Mouse (Mus musculus) neural tube, embryonic 13.5 days (tissue): ENCODE data around the gene Atp1a2. TPM values are rescaled to one million over a fixed set of nuclear protein-coding genes. Genes with fewer than 3 reads are reported as not detected.
"Not testable (repeated sequence)": the region's sequence is repeated elsewhere in the genome, so short reads cannot be mapped to it uniquely, and the experiment has no call there.

Experiments
- ATAC-seq: fragments of 200-750 bp; cut with Nextera tagmentation; 2 replicates; pipeline ENCODE4 v1.8.0; 2017; ENCODE audit warnings: low read depth, mild to moderate bottlenecking, moderate TSS enrichment, moderate library complexity
- H3K27ac ChIP-seq: fragments of 300-500 bp; sonication (generic); replicated peaks from 2 replicates; pipeline ENCODE4 v1.5.1; 2015; ENCODE audit warnings: moderate library complexity, mild to moderate bottlenecking, inconsistent platforms
- H3K27me3 ChIP-seq: fragments of 300-500 bp; sonication (generic); 2 replicates; pipeline ENCODE4 v1.6.1; 2015; ENCODE audit warnings: mild to moderate bottlenecking, inconsistent platforms
- H3K36me3 ChIP-seq: fragments of 300-500 bp; sonication (generic); 2 replicates; pipeline ENCODE4 v1.6.1; 2015; ENCODE audit warnings: mild to moderate bottlenecking, inconsistent platforms
- H3K4me1 ChIP-seq: fragments of 300-500 bp; sonication (generic); replicated peaks from 2 replicates; pipeline ENCODE4 v1.6.1; 2015; ENCODE audit warnings: inconsistent platforms
- H3K4me2 ChIP-seq: fragments of 300-500 bp; sonication (generic); 2 replicates; pipeline ENCODE4 v1.6.1; 2015; ENCODE audit warnings: inconsistent platforms, mild to moderate bottlenecking, moderate library complexity
- H3K4me3 ChIP-seq: fragments of 300-500 bp; sonication (generic); 2 replicates; pipeline ENCODE4 v1.5.1; 2015; ENCODE audit warnings: mild to moderate bottlenecking, inconsistent platforms
- H3K9ac ChIP-seq: fragments of 300-500 bp; sonication (generic); 2 replicates; pipeline ENCODE4 v1.6.1; 2015; ENCODE audit warnings: moderate library complexity, mild to moderate bottlenecking, inconsistent platforms
- H3K9me3 ChIP-seq: fragments of 300-500 bp; sonication (generic); 2 replicates; pipeline ENCODE4 v1.6.1; 2016; ENCODE audit warnings: inconsistent platforms
- WGBS: fragments of 180-500 bp; shearing (Covaris S2); methylation state at CpG from one replicate; pipeline ENCODE4 v1.1.7; 2015; 5-methylcytosine and 5-hydroxymethylcytosine counted together
- polyA plus RNA-seq: library from polyadenylated mRNA; unstranded; fragments of >200 nt; fragmentation: Nextera tagmentation; extraction: Ambion mirVana; gene quantifications from 2 replicates; pipeline ENCODE4 v1.2.1, GENCODE M21; 2015

Atp1a2 gene
- polyA plus RNA-seq, 1 experiment from 2014 or later, result 40.0 TPM

- H3K4me2 ChIP-seq, result no peak overlapping the region
- H3K9me3 ChIP-seq, result no peaks in the 10 kb centered on the region
- WGBS, result 73% methylated on average over 4 of the region's 4 CpGs
- no peak overlapping the region for H3K27ac ChIP-seq
- H3K36me3 ChIP-seq, result no peaks in the 10 kb centered on the region
- H3K4me1 ChIP-seq, result peaks cover 8% of the 10 kb centered on the region
- ATAC-seq, result 0 out of 2 replicates have a peak, but pooled peaks have one; percentile 28
- no peak overlapping the region for H3K9ac ChIP-seq
- peaks cover 16% of the 10 kb centered on the region for H3K27me3 ChIP-seq
- no peak overlapping the region for H3K4me3 ChIP-seq
These were observed 50.6 kb downstream of the Atp1a2 start for GRCm38 (mm10) chr1:172247216-172247615.

- H3K9me3 ChIP-seq, H3K36me3 ChIP-seq, H3K4me3 ChIP-seq, H3K9ac ChIP-seq, H3K27ac ChIP-seq, ATAC-seq: not testable (repeated sequence)
- 43% methylated on average over 23 of the region's 23 CpGs for WGBS
- peaks cover 18% of the 10 kb centered on the region for H3K4me1 ChIP-seq
- H3K4me2 ChIP-seq, result peak overlapping the region; percentile 15; the same call in 1 of the 2 replicates
- H3K27me3 ChIP-seq, result peaks cover 16% of the 10 kb centered on the region
These were observed 53.2 kb downstream of the Atp1a2 start for GRCm38 (mm10) chr1:172244645-172245044.

- no peak for ATAC-seq
- WGBS, result 32% methylated on average over 16 of the region's 16 CpGs
- no peak overlapping the region for H3K4me3 ChIP-seq
- H3K9me3 ChIP-seq, result no peaks in the 10 kb centered on the region
- H3K4me1 ChIP-seq, result peaks cover 18% of the 10 kb centered on the region
- no peak overlapping the region for H3K27ac ChIP-seq
- peaks cover 16% of the 10 kb centered on the region for H3K27me3 ChIP-seq
- H3K36me3 ChIP-seq, result no peaks in the 10 kb centered on the region
- peak overlapping the region; percentile 15; the same call in 1 of the 2 replicates for H3K4me2 ChIP-seq
- no peak overlapping the region for H3K9ac ChIP-seq
These were observed 54.2 kb downstream of the Atp1a2 start for GRCm38 (mm10) chr1:172243547-172244205.

- Histone ChIP-seq H3K36me3 (no peaks in the 10 kb centered on the region), H3K27me3 (peaks cover 16% of the 10 kb centered on the region), H3K4me1 (peaks cover 18% of the 10 kb centered on the region), H3K9ac (no peak overlapping the region), H3K4me3 (no peak overlapping the region), H3K27ac (no peak overlapping the region), H3K4me2 (no peak overlapping the region), H3K9me3 (no peaks in the 10 kb centered on the region)
- ATAC-seq, result peak; percentile 21; the same call in 1 of the 2 replicates
- 30% methylated on average over 2 of the region's 2 CpGs for WGBS
These were observed 55.5 kb downstream of the Atp1a2 start for GRCm38 (mm10) chr1:172242401-172242800.

GRCm38 (mm10) chr1:172240945-172241708 lies 56.7 kb downstream of the Atp1a2 start:
- H3K4me2 ChIP-seq, result no peak overlapping the region
- no peak overlapping the region for H3K9ac ChIP-seq
- WGBS, result 21% methylated on average over 6 of the region's 6 CpGs
- no peak overlapping the region for H3K27ac ChIP-seq
- ATAC-seq, result no peak
- no peaks in the 10 kb centered on the region for H3K9me3 ChIP-seq
- peaks cover 18% of the 10 kb centered on the region for H3K4me1 ChIP-seq
- H3K36me3 ChIP-seq, result no peaks in the 10 kb centered on the region
- H3K27me3 ChIP-seq, result peaks cover 13% of the 10 kb centered on the region
- no peak overlapping the region for H3K4me3 ChIP-seq

- ATAC-seq, result no peak
- H3K4me2 ChIP-seq, result no peak overlapping the region
- 90% methylated on average over 1 of the region's 1 CpGs for WGBS
- no peak overlapping the region for H3K27ac ChIP-seq
- H3K9ac ChIP-seq, result no peak overlapping the region
- no peak overlapping the region for H3K4me3 ChIP-seq
- H3K4me1 ChIP-seq, result no peaks in the 10 kb centered on the region
- H3K36me3 ChIP-seq, result no peaks in the 10 kb centered on the region
- H3K27me3 ChIP-seq, result no peaks in the 10 kb centered on the region
- no peaks in the 10 kb centered on the region for H3K9me3 ChIP-seq
These were observed 68.6 kb downstream of the Atp1a2 start for GRCm38 (mm10) chr1:172229215-172229614.

GRCm38 (mm10) chr1:172228209-172228608 lies 69.7 kb downstream of the Atp1a2 start:
- no peak for ATAC-seq
- 92% methylated on average over 2 of the region's 2 CpGs for WGBS

More at GRCm38 (mm10) chr1:172228209-172228608, 69.7 kb downstream of the Atp1a2 start:
- no peak overlapping the region for H3K9ac ChIP-seq
- no peaks in the 10 kb centered on the region for H3K27me3 ChIP-seq
- no peaks in the 10 kb centered on the region for H3K9me3 ChIP-seq
- H3K4me2 ChIP-seq, result no peak overlapping the region
- no peak overlapping the region for H3K27ac ChIP-seq
- H3K36me3 ChIP-seq, result no peaks in the 10 kb centered on the region
- H3K4me1 ChIP-seq, result no peaks in the 10 kb centered on the region
- H3K4me3 ChIP-seq, result no peak overlapping the region

Other genes starting within 250 kb of the Atp1a2 start
- gene Nhlh1, start 240.5 kb downstream of the Atp1a2 start, polyA plus RNA-seq, result 10.4 and 10.8 TPM in 2 replicates
- gene Copa, start 215.5 kb downstream of the Atp1a2 start, polyA plus RNA-seq, result 183 and 199 TPM in 2 replicates
- 123 and 124 TPM in 2 replicates for gene Ncstn, start 215.3 kb downstream of the Atp1a2 start, polyA plus RNA-seq
- gene Pex19, start 171.3 kb downstream of the Atp1a2 start, polyA plus RNA-seq, result 163 and 164 TPM in 2 replicates
- 94.0 and 96.6 TPM in 2 replicates for gene Dcaf8, start 150.0 kb downstream of the Atp1a2 start, polyA plus RNA-seq
- gene Pea15a, start 91.3 kb downstream of the Atp1a2 start, polyA plus RNA-seq, result 355 and 388 TPM in 2 replicates
- gene Casq1, start 78.2 kb downstream of the Atp1a2 start, polyA plus RNA-seq, result 2.3 and 2.6 TPM in 2 replicates
- not detected in 2 replicates for gene Atp1a4, start 39.6 kb downstream of the Atp1a2 start, polyA plus RNA-seq
- 116 and 126 TPM in 2 replicates for gene Igsf8, start 36.4 kb downstream of the Atp1a2 start, polyA plus RNA-seq
- 1.5 and 2.1 TPM in 2 replicates for gene Kcnj9, start 31.3 kb upstream of the Atp1a2 start, polyA plus RNA-seq
- gene Kcnj10, start 43.1 kb upstream of the Atp1a2 start, polyA plus RNA-seq, result 1.9 and 2.0 TPM in 2 replicates
- gene Pigm, start 78.5 kb upstream of the Atp1a2 start, polyA plus RNA-seq, result 5.1 and 5.7 TPM in 2 replicates
- 0.37 TPM in 1 of 2 replicates, not detected in the other for gene Slamf9, start 177.3 kb upstream of the Atp1a2 start, polyA plus RNA-seq
- 62.6 and 65.9 TPM in 2 replicates for gene Igsf9, start 183.7 kb upstream of the Atp1a2 start, polyA plus RNA-seq
- gene Tagln2, start 202.0 kb upstream of the Atp1a2 start, polyA plus RNA-seq, result 160 and 187 TPM in 2 replicates
- 2.5 and 3.1 TPM in 2 replicates for gene Cfap45, start 222.7 kb upstream of the Atp1a2 start, polyA plus RNA-seq